Mouse (Mus musculus): ENCODE measurements at regions not wholly inside any gene's neighbourhood (a gene's known extent, or its start where the extent isn't known, plus 50 kb on each side); places are given as distances from the start of the nearest gene placed in this dataset.
A peak's percentile ranks its signal among the peaks of the same experiment; 100 is the strongest.
"Not testable (repeated sequence)": the region's sequence is repeated elsewhere in the genome, so short reads cannot be mapped to it uniquely, and the experiment has no call there.

- TF ChIP-seq POLR2A (IDR thresholded peaks at IDR 0.05; ENCODE audit: borderline replicate concordance, extremely low read depth, insufficient read depth, insufficient read length, poor library complexity, severe bottlenecking): no peak
- no peak for TF ChIP-seq CTCF (IDR thresholded peaks at IDR 0.05; ENCODE audit: borderline replicate concordance, extremely low read depth, insufficient read depth, insufficient read length)
- peak; percentile 30 for DNase-seq (ENCODE audit: low read depth)
These were observed 243.7 kb upstream of the Pbx1 start for GRCm38 (mm10) chr1:168675741-168676140.

- peak; percentile 88 for DNase-seq (ENCODE audit: low read depth)
- TF ChIP-seq CTCF (IDR thresholded peaks at IDR 0.05; ENCODE audit: borderline replicate concordance, extremely low read depth, insufficient read depth, insufficient read length) (peak; percentile 47; the same call in 1 of the 2 replicates), POLR2A (IDR thresholded peaks at IDR 0.05; ENCODE audit: borderline replicate concordance, extremely low read depth, insufficient read depth, insufficient read length, poor library complexity, severe bottlenecking) (no peak)
These were observed 230.8 kb upstream of the Pbx1 start for GRCm38 (mm10) chr1:168662755-168663284.

GRCm38 (mm10) chr1:168660956-168661355 lies 228.9 kb upstream of the Pbx1 start:
- DNase-seq (ENCODE audit: low read depth): peak; percentile 3
- TF ChIP-seq CTCF (IDR thresholded peaks at IDR 0.05; ENCODE audit: borderline replicate concordance, extremely low read depth, insufficient read depth, insufficient read length) (no peak), POLR2A (IDR thresholded peaks at IDR 0.05; ENCODE audit: borderline replicate concordance, extremely low read depth, insufficient read depth, insufficient read length, poor library complexity, severe bottlenecking) (no peak)

DNA sequence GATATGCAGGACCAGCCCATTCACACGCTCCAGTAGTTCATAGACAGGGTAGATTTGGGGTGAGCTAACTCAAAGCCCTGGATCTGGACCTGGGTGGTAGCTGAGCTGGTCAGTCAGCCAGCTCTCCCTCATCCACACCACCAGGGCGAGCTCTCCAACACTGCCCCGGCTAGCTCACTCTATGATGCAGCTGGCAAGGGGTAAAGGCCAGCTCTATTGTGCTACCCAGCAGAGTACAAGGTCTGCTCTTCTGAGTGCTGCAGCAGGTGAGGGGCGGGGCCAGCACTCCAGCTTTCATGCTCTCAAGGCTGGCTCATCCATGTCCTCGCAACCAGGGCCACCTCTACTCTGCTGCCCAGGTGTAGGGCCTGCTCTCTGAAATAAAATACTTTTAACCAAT lies 227.5 kb upstream of the Pbx1 start:
- DNase-seq (ENCODE audit: low read depth): no peak
- no peak for TF ChIP-seq CTCF (IDR thresholded peaks at IDR 0.05; ENCODE audit: borderline replicate concordance, extremely low read depth, insufficient read depth, insufficient read length)
- TF ChIP-seq POLR2A (IDR thresholded peaks at IDR 0.05; ENCODE audit: borderline replicate concordance, extremely low read depth, insufficient read depth, insufficient read length, poor library complexity, severe bottlenecking): no peak

DNA sequence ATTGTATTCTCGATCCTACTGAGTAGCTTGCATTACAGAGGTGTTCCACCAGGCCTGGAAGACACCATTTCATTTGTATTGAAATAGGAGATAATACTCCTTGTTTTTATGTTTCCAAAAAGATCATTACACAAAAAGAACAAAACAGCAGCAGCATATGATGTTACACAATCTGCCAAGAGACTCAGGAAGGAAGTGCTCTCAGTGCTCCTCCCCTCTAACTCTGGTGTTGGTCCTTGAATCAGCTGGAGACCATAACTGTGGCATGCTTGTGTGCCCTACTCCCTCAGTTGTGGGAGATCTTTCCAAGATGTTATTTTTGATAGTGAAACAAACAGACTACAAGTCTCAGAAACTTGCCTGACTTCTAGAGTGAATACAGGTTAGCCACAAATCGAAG lies 200.8 kb upstream of the Pbx1 start:
- TF ChIP-seq CTCF (IDR thresholded peaks at IDR 0.05; ENCODE audit: borderline replicate concordance, extremely low read depth, insufficient read depth, insufficient read length) (no peak), POLR2A (IDR thresholded peaks at IDR 0.05; ENCODE audit: borderline replicate concordance, extremely low read depth, insufficient read depth, insufficient read length, poor library complexity, severe bottlenecking) (no peak)
- DNase-seq (ENCODE audit: low read depth): no peak

- peak; percentile 27 for DNase-seq (ENCODE audit: low read depth)
- TF ChIP-seq CTCF (IDR thresholded peaks at IDR 0.05; ENCODE audit: borderline replicate concordance, extremely low read depth, insufficient read depth, insufficient read length) (no peak), POLR2A (IDR thresholded peaks at IDR 0.05; ENCODE audit: borderline replicate concordance, extremely low read depth, insufficient read depth, insufficient read length, poor library complexity, severe bottlenecking) (no peak)
These were observed 199.9 kb upstream of the Pbx1 start for GRCm38 (mm10) chr1:168631979-168632378.

DNA sequence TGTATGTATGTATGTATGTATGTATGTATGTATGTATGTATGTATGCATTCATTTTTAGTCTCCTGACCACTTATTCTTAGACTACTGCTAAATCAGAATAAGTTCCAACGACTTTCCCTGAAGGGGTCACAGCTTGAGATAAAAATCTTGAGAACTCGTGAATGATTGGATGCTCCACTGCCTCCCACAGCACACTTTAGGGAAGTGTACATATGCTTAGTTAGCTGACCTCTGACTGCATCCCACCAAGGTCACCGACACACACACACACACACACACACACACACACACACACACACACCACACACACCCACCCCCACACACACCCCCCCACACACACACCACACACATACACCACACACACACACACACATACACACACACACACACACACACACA lies 169.9 kb upstream of the Pbx1 start:
- not testable (repeated sequence) for DNase-seq (ENCODE audit: low read depth)

GRCm38 (mm10) chr1:168600461-168601160 lies 168.5 kb upstream of the Pbx1 start:
- TF ChIP-seq POLR2A (IDR thresholded peaks at IDR 0.05; ENCODE audit: borderline replicate concordance, extremely low read depth, insufficient read depth, insufficient read length, poor library complexity, severe bottlenecking) (no peak), CTCF (IDR thresholded peaks at IDR 0.05; ENCODE audit: borderline replicate concordance, extremely low read depth, insufficient read depth, insufficient read length) (no peak)
- DNase-seq (ENCODE audit: low read depth): no peak

DNA sequence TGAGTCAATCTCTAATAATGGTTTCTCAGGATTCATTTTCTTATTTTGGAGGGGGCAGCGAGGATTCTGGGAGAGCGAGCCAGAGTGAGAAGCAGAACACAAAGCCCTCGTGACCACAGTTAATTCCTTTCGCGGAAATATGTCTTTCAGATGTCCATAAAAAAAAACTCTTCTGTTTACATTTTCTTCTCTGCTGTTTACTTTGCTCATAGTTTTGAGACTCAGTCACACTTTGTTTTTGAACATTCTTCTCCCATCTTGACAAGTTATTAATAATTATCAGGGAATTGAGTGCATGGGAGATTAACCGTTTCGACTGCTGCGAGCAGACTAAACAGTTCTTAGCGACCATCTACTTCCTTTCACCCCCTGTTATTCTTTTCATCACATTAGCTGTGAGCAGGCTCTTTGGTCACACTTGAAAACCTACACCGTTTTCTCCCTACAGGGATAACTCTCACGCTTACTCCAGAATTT lies 166.2 kb upstream of the Pbx1 start:
- DNase-seq (ENCODE audit: low read depth): peak; percentile 45
- TF ChIP-seq POLR2A (IDR thresholded peaks at IDR 0.05; ENCODE audit: borderline replicate concordance, extremely low read depth, insufficient read depth, insufficient read length, poor library complexity, severe bottlenecking): no peak
- TF ChIP-seq CTCF (IDR thresholded peaks at IDR 0.05; ENCODE audit: borderline replicate concordance, extremely low read depth, insufficient read depth, insufficient read length): no peak

GRCm38 (mm10) chr1:168597495-168597894 lies 165.4 kb upstream of the Pbx1 start:
- peak; percentile 50 for DNase-seq (ENCODE audit: low read depth)
- no peak for TF ChIP-seq CTCF (IDR thresholded peaks at IDR 0.05; ENCODE audit: borderline replicate concordance, extremely low read depth, insufficient read depth, insufficient read length)
- no peak for TF ChIP-seq POLR2A (IDR thresholded peaks at IDR 0.05; ENCODE audit: borderline replicate concordance, extremely low read depth, insufficient read depth, insufficient read length, poor library complexity, severe bottlenecking)

- TF ChIP-seq CTCF (IDR thresholded peaks at IDR 0.05; ENCODE audit: borderline replicate concordance, extremely low read depth, insufficient read depth, insufficient read length) (no peak), POLR2A (IDR thresholded peaks at IDR 0.05; ENCODE audit: borderline replicate concordance, extremely low read depth, insufficient read depth, insufficient read length, poor library complexity, severe bottlenecking) (no peak)
- DNase-seq (ENCODE audit: low read depth): peak; percentile 15
These were observed 152.1 kb upstream of the Pbx1 start for GRCm38 (mm10) chr1:168584137-168584536.

GRCm38 (mm10) chr1:168582434-168582833 lies 150.4 kb upstream of the Pbx1 start:
- TF ChIP-seq CTCF (IDR thresholded peaks at IDR 0.05; ENCODE audit: borderline replicate concordance, extremely low read depth, insufficient read depth, insufficient read length) (no peak), POLR2A (IDR thresholded peaks at IDR 0.05; ENCODE audit: borderline replicate concordance, extremely low read depth, insufficient read depth, insufficient read length, poor library complexity, severe bottlenecking) (no peak)

More at GRCm38 (mm10) chr1:168582434-168582833, 150.4 kb upstream of the Pbx1 start:
- DNase-seq (ENCODE audit: low read depth): peak; percentile 9
